Mouse (Mus musculus) kidney, adult 2 months (tissue): ENCODE data around the gene Tbc1d9.

Experiments
- CTCF ChIP-seq: fragments of 200-500 bp; conservative IDR thresholded peaks from 2 replicates; pipeline ENCODE4 v1.5.1; 2011; ENCODE audit warnings: low read depth, mild to moderate bottlenecking, control low read depth, low read length, moderate library complexity, mixed read lengths; ENCODE audit not compliant: insufficient read depth, insufficient read length
- POLR2A ChIP-seq: fragments of 200-500 bp; IDR thresholded peaks from one replicate; pipeline ENCODE4 v1.6.1; 2011; ENCODE audit warnings: low read depth, low read length, control low read depth

- TF ChIP-seq CTCF (no peak), POLR2A (no peak)
Observed at GRCm38 (mm10) chr8:83175680-83176079, 10.5 kb downstream of the Tbc1d9 start.
